Mouse (Mus musculus) brain, adult 2 months (tissue): ENCODE measurements around the gene Gm20870.
"Not testable (repeated sequence)": the region's sequence is repeated elsewhere in the genome, so short reads cannot be mapped to it uniquely, and the experiment has no call there.

Experiments used
- DNase-seq: peaks from one replicate; pipeline ENCODE4 v3.0.0; 2011; ENCODE audit warnings: low read depth, low spot score

Gene Gm20870

GRCm38 (mm10) chrY:71691743-71692142 lies at the start of gene Gm20870:
Gene Gm20870 (plus strand): TSS chrY:71692043.
- not testable (repeated sequence) for DNase-seq
